Mouse (Mus musculus) hindbrain, embryonic 13.5 days (tissue): Measurements from ENCODE around the gene D7Ertd443e. TPM values are rescaled to one million over a fixed set of nuclear protein-coding genes. Genes with fewer than 3 reads are reported as not detected.

ENCODE experiments used
- ATAC-seq: fragments of 200-750 bp; cut with Nextera tagmentation; 2 replicates; pipeline ENCODE4 v1.8.0; 2017; ENCODE audit warnings: moderate TSS enrichment; ENCODE audit not compliant: low FRiP score
- H3K27ac ChIP-seq: fragments of 300-500 bp; sonication (generic); 2 replicates; pipeline ENCODE4 v1.5.1; 2015; ENCODE audit warnings: inconsistent platforms, mild to moderate bottlenecking, moderate library complexity
- H3K27me3 ChIP-seq: fragments of 300-500 bp; sonication (generic); 2 replicates; pipeline ENCODE4 v1.6.1; 2015; ENCODE audit warnings: mild to moderate bottlenecking, inconsistent platforms
- H3K36me3 ChIP-seq: fragments of 300-500 bp; sonication (generic); 2 replicates; pipeline ENCODE4 v1.6.1; 2015; ENCODE audit warnings: mild to moderate bottlenecking, inconsistent platforms
- H3K4me1 ChIP-seq: fragments of 300-500 bp; sonication (generic); replicated peaks from 2 replicates; pipeline ENCODE4 v1.6.1; 2015; ENCODE audit warnings: inconsistent platforms
- H3K4me2 ChIP-seq: fragments of 300-500 bp; sonication (generic); 2 replicates; pipeline ENCODE4 v1.6.1; 2015; ENCODE audit warnings: inconsistent platforms, mild to moderate bottlenecking, moderate library complexity
- H3K4me3 ChIP-seq: fragments of 300-500 bp; sonication (generic); 2 replicates; pipeline ENCODE4 v1.5.1; 2015; ENCODE audit warnings: mild to moderate bottlenecking, inconsistent platforms
- H3K9ac ChIP-seq: fragments of 300-500 bp; sonication (generic); 2 replicates; pipeline ENCODE4 v1.6.1; 2015; ENCODE audit warnings: mild to moderate bottlenecking, inconsistent platforms
- H3K9me3 ChIP-seq: fragments of 300-500 bp; sonication (generic); 2 replicates; pipeline ENCODE4 v1.6.1; 2016; ENCODE audit warnings: inconsistent platforms
- WGBS: fragments of 180-500 bp; shearing (Covaris S2); methylation state at CpG from one replicate; pipeline ENCODE4 v1.1.7; 2015; 5-methylcytosine and 5-hydroxymethylcytosine counted together
- polyA plus RNA-seq: library from polyadenylated mRNA; unstranded; fragments of >200 nt; fragmentation: Nextera tagmentation; extraction: Ambion mirVana; gene quantifications from 2 replicates; pipeline ENCODE4 v1.2.1, GENCODE M21; 2015

Gene D7Ertd443e
- polyA plus RNA-seq, 1 experiment from 2014 or later = 0.27 TPM

GRCm38 (mm10) chr7:134272956-134273355, 112.5 kb downstream of the D7Ertd443e start:
- Histone ChIP-seq H3K4me2 (no peak overlapping the region), H3K27me3 (no peaks in the 10 kb centered on the region), H3K4me3 (no peak overlapping the region), H3K27ac (no peak overlapping the region), H3K4me1 (no peaks in the 10 kb centered on the region), H3K9ac (no peak overlapping the region), H3K9me3 (no peaks in the 10 kb centered on the region), H3K36me3 (no peaks in the 10 kb centered on the region)
- 91% methylated on average over 5 of the region's 5 CpGs for WGBS
- ATAC-seq = no peak

- H3K27me3 ChIP-seq = no peaks in the 10 kb centered on the region
- no peaks in the 10 kb centered on the region for H3K4me1 ChIP-seq
- H3K9me3 ChIP-seq = no peaks in the 10 kb centered on the region
- H3K4me3 ChIP-seq = no peak overlapping the region
- no peak overlapping the region for H3K9ac ChIP-seq
- no peaks in the 10 kb centered on the region for H3K36me3 ChIP-seq
- H3K27ac ChIP-seq = no peak overlapping the region
- 74% methylated on average over 4 of the region's 4 CpGs for WGBS
- no peak for ATAC-seq
- no peak overlapping the region for H3K4me2 ChIP-seq
Measured at GRCm38 (mm10) chr7:134272421-134272820, 113.0 kb downstream of the D7Ertd443e start.

- WGBS = 72% methylated on average over 4 of the region's 4 CpGs
- Histone ChIP-seq H3K4me1 (no peaks in the 10 kb centered on the region), H3K36me3 (no peaks in the 10 kb centered on the region), H3K9ac (no peak overlapping the region), H3K4me2 (no peak overlapping the region), H3K9me3 (no peaks in the 10 kb centered on the region), H3K4me3 (no peak overlapping the region), H3K27ac (no peak overlapping the region), H3K27me3 (no peaks in the 10 kb centered on the region)
- ATAC-seq = no peak
Measured at GRCm38 (mm10) chr7:134265783-134266182, 119.7 kb downstream of the D7Ertd443e start.

- no peak for ATAC-seq
- H3K27me3 ChIP-seq = no peaks in the 10 kb centered on the region
- 44% methylated on average over 4 of the region's 4 CpGs for WGBS
- no peaks in the 10 kb centered on the region for H3K4me1 ChIP-seq
- H3K27ac ChIP-seq = no peak overlapping the region
- H3K4me2 ChIP-seq = no peak overlapping the region
- no peak overlapping the region for H3K9ac ChIP-seq
- no peaks in the 10 kb centered on the region for H3K36me3 ChIP-seq
- H3K9me3 ChIP-seq = no peaks in the 10 kb centered on the region
- H3K4me3 ChIP-seq = no peak overlapping the region
Measured at GRCm38 (mm10) chr7:134263146-134263906, 122.1 kb downstream of the D7Ertd443e start.

- no peak overlapping the region for H3K4me2 ChIP-seq
- no peaks in the 10 kb centered on the region for H3K27me3 ChIP-seq
- no peak overlapping the region for H3K9ac ChIP-seq
- no peaks in the 10 kb centered on the region for H3K9me3 ChIP-seq
- H3K4me3 ChIP-seq = no peak overlapping the region
- no peak overlapping the region for H3K27ac ChIP-seq
- 61% methylated on average over 4 of the region's 4 CpGs for WGBS
- H3K36me3 ChIP-seq = no peaks in the 10 kb centered on the region
- H3K4me1 ChIP-seq = no peaks in the 10 kb centered on the region
- ATAC-seq = no peak
Measured at GRCm38 (mm10) chr7:134261003-134261701, 124.3 kb downstream of the D7Ertd443e start.

GRCm38 (mm10) chr7:134250273-134250870, 135.1 kb downstream of the D7Ertd443e start:
- Histone ChIP-seq H3K4me2 (no peak overlapping the region), H3K9ac (no peak overlapping the region), H3K9me3 (no peaks in the 10 kb centered on the region), H3K4me1 (no peaks in the 10 kb centered on the region; the same call in 1 of the 2 replicates), H3K4me3 (no peak overlapping the region), H3K27ac (no peak overlapping the region), H3K27me3 (no peaks in the 10 kb centered on the region), H3K36me3 (no peaks in the 10 kb centered on the region)
- ATAC-seq = no peak
- WGBS = 81% methylated on average over 7 of the region's 7 CpGs

GRCm38 (mm10) chr7:134248041-134248440, 137.4 kb downstream of the D7Ertd443e start:
- 90% methylated on average over 2 of the region's 2 CpGs for WGBS
- no peaks in the 10 kb centered on the region for H3K27me3 ChIP-seq
- H3K4me1 ChIP-seq = no peaks in the 10 kb centered on the region; the same call in 1 of the 2 replicates
- no peaks in the 10 kb centered on the region for H3K9me3 ChIP-seq
- no peak overlapping the region for H3K4me2 ChIP-seq
- H3K4me3 ChIP-seq = no peak overlapping the region
- H3K9ac ChIP-seq = no peak overlapping the region
- no peaks in the 10 kb centered on the region for H3K36me3 ChIP-seq
- ATAC-seq = no peak
- no peak overlapping the region for H3K27ac ChIP-seq

- Histone ChIP-seq H3K27ac (no peak overlapping the region), H3K27me3 (no peaks in the 10 kb centered on the region), H3K36me3 (no peaks in the 10 kb centered on the region), H3K9ac (no peak overlapping the region), H3K4me1 (no peaks in the 10 kb centered on the region; the same call in 1 of the 2 replicates), H3K4me2 (no peak overlapping the region), H3K4me3 (no peak overlapping the region), H3K9me3 (no peaks in the 10 kb centered on the region)
- ATAC-seq = no peak
- WGBS = 42% methylated on average over 5 of the region's 5 CpGs
Measured at GRCm38 (mm10) chr7:134246624-134247023, 138.8 kb downstream of the D7Ertd443e start.

- Histone ChIP-seq H3K4me1 (no peaks in the 10 kb centered on the region; the same call in 1 of the 2 replicates), H3K9me3 (no peaks in the 10 kb centered on the region), H3K9ac (no peak overlapping the region), H3K27me3 (no peaks in the 10 kb centered on the region), H3K36me3 (no peaks in the 10 kb centered on the region), H3K4me2 (no peak overlapping the region), H3K4me3 (no peak overlapping the region), H3K27ac (no peak overlapping the region)
- no peak for ATAC-seq
- WGBS = 100% methylated on average over 1 of the region's 1 CpGs
Measured at GRCm38 (mm10) chr7:134242773-134243172, 142.7 kb downstream of the D7Ertd443e start.

GRCm38 (mm10) chr7:134241212-134241611, 144.2 kb downstream of the D7Ertd443e start:
- H3K27me3 ChIP-seq = no peaks in the 10 kb centered on the region
- no peaks in the 10 kb centered on the region for H3K9me3 ChIP-seq
- no peak overlapping the region for H3K27ac ChIP-seq
- no peak for ATAC-seq
- H3K4me3 ChIP-seq = no peak overlapping the region
- no peak overlapping the region for H3K4me2 ChIP-seq
- no peak overlapping the region for H3K9ac ChIP-seq
- no peaks in the 10 kb centered on the region; the same call in 1 of the 2 replicates for H3K4me1 ChIP-seq
- WGBS = 71% methylated on average over 4 of the region's 4 CpGs
- H3K36me3 ChIP-seq = no peaks in the 10 kb centered on the region

- Histone ChIP-seq H3K4me3 (no peak overlapping the region), H3K4me2 (no peak overlapping the region), H3K27ac (no peak overlapping the region), H3K36me3 (no peaks in the 10 kb centered on the region), H3K27me3 (no peaks in the 10 kb centered on the region), H3K9me3 (no peaks in the 10 kb centered on the region), H3K4me1 (no peaks in the 10 kb centered on the region), H3K9ac (no peak overlapping the region)
- ATAC-seq = no peak
- whole genome bisulfite sequencing = 89% methylated on average over 1 of the region's 1 CpGs
Measured at GRCm38 (mm10) chr7:134240579-134240978, 144.9 kb downstream of the D7Ertd443e start.

GRCm38 (mm10) chr7:134238863-134239262, 146.6 kb downstream of the D7Ertd443e start:
- Histone ChIP-seq H3K4me1 (no peaks in the 10 kb centered on the region), H3K27me3 (no peaks in the 10 kb centered on the region), H3K36me3 (no peaks in the 10 kb centered on the region), H3K9ac (no peak overlapping the region), H3K9me3 (no peaks in the 10 kb centered on the region), H3K27ac (no peak overlapping the region), H3K4me3 (no peak overlapping the region), H3K4me2 (no peak overlapping the region)
- no peak for ATAC-seq
- 98% methylated on average over 3 of the region's 3 CpGs for WGBS
